Mouse (Mus musculus) right cerebral cortex, postnatal 10 days (tissue): ENCODE measurements around the gene Adck1.
"Not testable (repeated sequence)": the region's sequence is repeated elsewhere in the genome, so short reads cannot be mapped to it uniquely, and the experiment has no call there.

Experiments
- DNase-seq, 2 experiments: peaks; one replicate each; pipeline ENCODE4 v3.0.0; 2021; ENCODE audit warnings: low spot score in 2 of 2

The Adck1 gene

DNA sequence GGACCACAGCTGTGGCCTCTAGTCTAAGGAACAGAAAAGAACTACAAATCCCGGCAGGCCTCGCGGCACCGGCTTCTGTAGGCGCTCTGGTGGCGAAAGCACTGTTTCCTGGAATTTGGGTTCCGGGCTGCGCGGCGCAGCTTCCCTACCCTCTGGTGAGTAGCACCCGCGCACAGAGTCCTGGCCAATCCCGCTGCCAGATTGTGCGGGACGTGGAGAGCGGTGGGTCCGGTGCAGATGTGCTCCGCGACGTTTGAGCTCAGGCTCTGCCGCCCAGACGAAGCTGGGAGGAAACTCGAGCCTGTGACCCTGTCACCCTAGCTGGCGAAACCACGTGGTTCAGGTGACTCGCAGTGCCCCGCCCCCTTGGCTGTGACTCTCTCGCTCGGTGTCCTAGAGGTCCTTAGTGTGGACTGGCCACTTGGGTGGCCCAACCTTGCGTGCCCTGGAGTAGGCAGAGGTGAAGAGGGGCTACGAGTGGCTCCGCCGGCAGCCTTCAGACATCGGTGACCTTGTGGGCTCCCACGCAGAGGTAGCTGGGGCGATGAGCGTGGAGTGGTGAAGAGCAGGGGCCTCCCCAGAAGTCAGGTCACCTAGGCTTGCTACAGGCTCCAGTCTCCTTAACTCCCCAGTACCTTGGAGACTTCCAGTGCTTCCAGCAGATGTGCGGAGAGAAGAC lies at the start of gene Adck1:
Gene Adck1, plus strand, starts transcription at position 114 of the 679 bp plus-strand sequence.
- DNase-seq = peak; percentile 96 to 97

- no peak for DNase-seq
Observed at GRCm38 (mm10) chr12:88314556-88314955, 45.8 kb upstream of the Adck1 start.

GRCm38 (mm10) chr12:88323926-88324325 lies 36.4 kb upstream of the Adck1 start, which contains the start of gene Gm5039:
Gm5039 (minus strand) TSS chr12:88324026.
- not testable (repeated sequence) for DNase-seq

DNA sequence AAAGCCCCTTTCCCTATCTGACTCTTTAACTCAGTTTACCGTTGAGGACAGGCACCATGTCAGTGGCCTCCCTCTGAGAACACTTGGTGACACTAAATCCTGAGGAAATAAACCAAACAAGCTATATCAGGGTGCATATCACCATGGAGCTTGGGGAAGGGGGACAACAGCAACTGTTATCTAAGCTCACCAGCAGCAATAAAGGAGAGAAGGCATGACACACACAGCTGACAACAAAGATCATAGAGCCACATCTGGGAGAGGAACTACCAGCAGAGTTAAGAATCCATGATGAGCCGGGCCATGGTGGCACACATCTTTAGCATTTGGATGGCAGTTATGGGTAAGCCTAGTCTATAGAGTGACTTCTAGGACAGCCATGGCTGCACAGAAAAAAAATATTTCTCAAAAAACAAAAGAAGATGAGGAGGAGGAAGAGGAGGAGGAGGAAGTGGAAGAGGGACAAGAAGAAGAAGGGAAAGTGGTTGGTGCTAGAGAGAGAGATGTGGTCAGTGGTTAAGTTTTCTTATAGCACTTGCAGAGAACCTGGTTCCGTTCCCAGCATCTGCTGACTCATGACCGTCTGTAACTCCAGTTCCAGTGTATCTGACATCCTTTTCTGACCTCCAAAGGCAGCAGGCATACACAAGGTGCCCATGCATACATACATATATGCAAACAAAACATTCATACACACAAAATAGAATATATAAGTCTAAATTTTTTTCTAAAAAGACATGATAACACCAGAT lies 23.5 kb upstream of the Adck1 start:
- DNase-seq = not testable (repeated sequence)

DNA sequence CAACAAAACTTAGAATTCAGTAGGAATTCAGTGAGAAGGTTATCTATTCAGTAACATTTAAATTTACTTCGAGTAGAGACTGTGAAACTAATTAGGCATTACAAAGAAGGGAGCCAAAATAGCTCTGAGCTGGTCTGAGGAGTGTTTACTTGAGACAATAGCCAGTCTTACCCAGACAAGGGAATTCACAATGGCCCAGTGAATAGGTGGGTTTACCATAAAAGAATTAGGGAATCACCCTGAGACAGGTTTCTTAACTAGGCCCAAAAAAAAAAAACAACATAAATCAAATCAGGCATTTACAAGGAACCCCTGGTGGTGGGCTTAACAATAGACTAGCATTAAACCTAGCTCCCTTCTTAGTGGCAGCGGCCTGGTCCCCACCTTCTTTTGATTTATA lies 19.1 kb upstream of the Adck1 start:
- DNase-seq = not testable (repeated sequence)

GRCm38 (mm10) chr12:88354182-88354702 lies 6.1 kb upstream of the Adck1 start:
- DNase-seq = no peak

GRCm38 (mm10) chr12:88361120-88361445 lies 729 bp downstream of the Adck1 start:
- DNase-seq = no peak

GRCm38 (mm10) chr12:88367673-88368072 lies 7.3 kb downstream of the Adck1 start:
- no peak for DNase-seq

GRCm38 (mm10) chr12:88368618-88369017 lies 8.3 kb downstream of the Adck1 start:
- no peak for DNase-seq

- DNase-seq = not testable (repeated sequence)
Observed at GRCm38 (mm10) chr12:88369690-88370089, 9.3 kb downstream of the Adck1 start.

- not testable (repeated sequence) for DNase-seq
Observed at GRCm38 (mm10) chr12:88370321-88370720, 10.0 kb downstream of the Adck1 start.

DNA sequence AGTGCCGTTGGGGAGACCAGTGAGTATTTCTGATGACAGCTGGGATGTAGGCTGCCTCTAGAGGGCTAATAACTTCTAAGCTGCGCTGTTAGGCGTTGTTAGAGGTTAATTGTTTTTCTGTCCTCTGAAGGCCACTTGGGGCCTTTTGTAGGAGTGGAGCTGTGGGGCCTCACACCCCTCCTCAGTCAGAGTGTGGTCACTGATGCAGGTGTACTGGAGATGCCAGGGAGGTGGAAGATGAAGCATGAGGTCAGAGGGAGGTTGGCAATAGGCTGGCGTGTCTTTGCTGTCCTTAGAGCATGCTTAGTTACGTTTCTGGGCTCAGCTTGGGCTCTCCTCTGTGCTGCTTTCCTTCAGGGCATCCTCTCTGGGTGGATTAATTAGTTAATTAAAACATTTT lies 11.7 kb downstream of the Adck1 start:
- DNase-seq = no peak

DNA sequence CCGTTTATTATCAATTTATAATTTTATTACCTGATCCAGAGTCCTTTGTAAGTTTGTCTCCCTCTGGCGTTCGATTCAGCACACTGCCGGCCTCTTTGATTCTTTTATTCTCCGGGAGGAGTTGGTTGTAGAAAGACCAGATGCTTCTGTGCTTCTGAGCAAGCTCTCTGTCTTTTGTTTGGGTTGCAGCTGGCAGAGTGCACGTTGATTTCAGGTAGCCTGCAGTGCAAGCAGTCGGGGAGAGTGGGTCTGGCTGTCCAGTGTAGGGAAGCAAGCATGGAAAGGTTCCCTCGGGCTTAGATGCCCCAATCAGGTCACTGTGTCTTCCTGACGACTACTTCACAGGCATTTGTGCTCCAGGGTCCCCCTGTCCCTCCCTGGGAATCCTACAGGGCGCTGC lies 16.5 kb downstream of the Adck1 start:
- DNase-seq = peak in 1 of 2 experiments; percentile 66

- DNase-seq = no peak
Observed at GRCm38 (mm10) chr12:88378256-88378655, 17.9 kb downstream of the Adck1 start.

GRCm38 (mm10) chr12:88388832-88389231 lies 28.5 kb downstream of the Adck1 start:
- DNase-seq = peak; percentile 41 to 61

GRCm38 (mm10) chr12:88398658-88399057 lies 38.3 kb downstream of the Adck1 start:
- no peak for DNase-seq

DNA sequence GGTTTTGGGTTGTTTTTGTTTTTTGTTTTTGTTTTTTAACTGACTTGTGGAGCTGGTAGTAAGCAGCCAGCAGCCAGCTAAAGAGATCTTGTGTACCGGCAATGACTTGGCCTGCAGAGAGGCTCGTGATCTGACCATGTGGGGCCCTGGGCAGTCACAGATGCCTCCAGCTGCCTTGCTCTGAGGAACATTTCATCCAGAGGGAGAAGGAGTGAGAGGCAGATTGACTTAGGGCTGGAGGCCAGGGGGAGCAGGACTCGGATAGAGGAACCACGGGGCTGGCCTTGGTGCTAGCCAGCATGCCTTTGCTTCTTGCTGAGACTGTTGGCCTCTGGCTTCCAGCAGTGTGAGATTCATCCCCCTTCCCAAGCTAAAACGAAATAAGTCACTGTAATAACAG lies 43.2 kb downstream of the Adck1 start:
- no peak for DNase-seq

DNA sequence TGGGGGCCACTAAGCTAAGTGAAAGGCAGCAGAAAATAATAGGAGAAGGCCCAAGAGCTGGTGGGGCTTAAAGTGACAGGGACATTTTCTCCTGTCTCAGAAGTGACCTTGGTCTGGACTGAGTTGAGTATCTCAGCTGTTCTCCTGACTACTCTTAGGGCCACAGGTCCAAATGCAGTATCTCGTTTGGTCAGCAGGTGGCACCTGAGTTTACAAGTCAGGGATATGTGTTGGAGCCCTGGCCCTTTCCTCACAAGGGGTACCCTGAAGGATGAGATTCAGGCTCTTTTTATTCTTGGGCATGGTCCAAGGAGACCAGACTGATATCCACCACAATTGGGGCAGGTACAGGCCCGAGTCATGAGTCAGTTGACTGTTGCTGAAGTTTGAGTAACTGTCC lies 44.8 kb downstream of the Adck1 start:
- peak; percentile 80 to 84 for DNase-seq

- no peak for DNase-seq
Observed at GRCm38 (mm10) chr12:88407996-88408322, 47.6 kb downstream of the Adck1 start.

GRCm38 (mm10) chr12:88408323-88409047 lies 48.1 kb downstream of the Adck1 start:
- peak in 1 of 2 experiments; percentile 34 for DNase-seq

DNA sequence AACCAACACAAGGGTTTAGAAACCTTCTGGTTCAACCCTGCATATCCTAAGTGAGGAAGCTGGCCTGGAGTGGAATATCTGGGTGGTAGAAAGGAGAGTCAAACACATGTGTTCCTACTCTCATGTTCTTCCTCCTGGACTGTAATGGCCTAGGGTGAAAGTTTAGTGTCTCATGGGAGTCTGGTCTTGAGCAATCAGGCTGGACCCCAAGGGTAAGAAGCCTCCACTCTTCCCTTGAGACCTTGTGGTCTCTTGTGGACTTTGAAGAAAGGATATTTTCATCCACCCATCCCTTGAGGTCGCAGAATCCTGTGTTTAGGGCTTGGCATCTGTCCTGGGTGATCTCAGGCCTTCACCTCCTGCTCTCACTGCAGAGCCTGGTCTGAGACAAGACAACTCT lies 52.9 kb downstream of the Adck1 start:
- DNase-seq = no peak

GRCm38 (mm10) chr12:88419912-88420621 lies 59.7 kb downstream of the Adck1 start:
- DNase-seq = peak; percentile 51 to 59
